Mouse (Mus musculus): ENCODE data around the gene Dctn2. TPM values are rescaled to one million over a fixed set of nuclear protein-coding genes. Genes with fewer than 3 reads are reported as not detected.

Dctn2 gene
- total RNA-seq, 2 experiments from 2014 or later, result 144 to 154 TPM

GRCm38 (mm10) chr10:127262548-127263398 is 3.4 kb upstream of the Dctn2 start, which contains the start of gene Kif5a:
Kif5a (minus strand) TSS chr10:127263348.
- DNase-seq, result no peak
- intact Hi-C loops (cut with DNase I), result loop anchor here (10.0 kb wide), 1 partner anchor 358 kb away; the partner anchor contains the start of gene Atp23

- DNase-seq, result no peak
- intact Hi-C loops (cut with DNase I), result loop anchor here (10.0 kb wide), 1 partner anchor 359 kb away; the partner anchor contains the start of gene Atp23
Observed at GRCm38 (mm10) chr10:127263631-127264030, 2.5 kb upstream of the Dctn2 start.

- no peak for DNase-seq
- intact Hi-C loops (cut with DNase I), result loop anchor here (10.0 kb wide), 1 partner anchor 360 kb away; the partner anchor contains the start of gene Atp23
Observed at GRCm38 (mm10) chr10:127264336-127264735, 1.8 kb upstream of the Dctn2 start.

GRCm38 (mm10) chr10:127264971-127265370 is 1.2 kb upstream of the Dctn2 start:
- intact Hi-C loops (cut with DNase I), result loop anchor here (10.0 kb wide), 1 partner anchor 360 kb away; the partner anchor contains the start of gene Atp23
- no peak for DNase-seq

- intact Hi-C loops (cut with DNase I), result loop anchor here (1.0 to 10.0 kb wide), 2 partner anchors 47 to 361 kb away; partner anchors contain the start of gene Atp23
- no peak for DNase-seq
Observed at GRCm38 (mm10) chr10:127265727-127266111, 449 bp upstream of the Dctn2 start.

GRCm38 (mm10) chr10:127267318-127267717 is 1.1 kb downstream of the Dctn2 start:
- no peak for DNase-seq
- intact Hi-C loops (cut with DNase I), result loop anchor here (10.0 kb wide), 1 partner anchor 363 kb away; the partner anchor contains the start of gene Atp23

- DNase-seq, result no peak
- intact Hi-C loops (cut with DNase I), result loop anchor here (1.0 to 10.0 kb wide), 2 partner anchors 19 to 364 kb away; partner anchors contain the start of gene Atp23
Observed at GRCm38 (mm10) chr10:127268401-127268800, 2.2 kb downstream of the Dctn2 start.

- no peak for DNase-seq
- intact Hi-C loops (cut with DNase I), result loop anchor here (10.0 kb wide), 1 partner anchor 364 kb away; the partner anchor contains the start of gene Atp23
Observed at GRCm38 (mm10) chr10:127269036-127269435, 2.9 kb downstream of the Dctn2 start.

- no peak for DNase-seq
- intact Hi-C loops (cut with DNase I), result loop anchor here (10.0 kb wide), 1 partner anchor 365 kb away; the partner anchor contains the start of gene Atp23
Observed at GRCm38 (mm10) chr10:127269884-127270283, 3.7 kb downstream of the Dctn2 start.

GRCm38 (mm10) chr10:127272371-127272770 is 6.2 kb downstream of the Dctn2 start:
- intact Hi-C loops (cut with DNase I), result no loop called here
- no peak for DNase-seq

- DNase-seq, result no peak
- intact Hi-C loops (cut with DNase I), result no loop called here
Observed at GRCm38 (mm10) chr10:127274261-127275022, 8.3 kb downstream of the Dctn2 start.

- intact Hi-C loops (cut with DNase I), result no loop called here
Observed at GRCm38 (mm10) chr10:127279730-127280129, 13.6 kb downstream of the Dctn2 start.

GRCm38 (mm10) chr10:127281316-127281715 is 15.1 kb downstream of the Dctn2 start:
- intact Hi-C loops (cut with DNase I), result no loop called here
- no peak for DNase-seq

More at GRCm38 (mm10) chr10:127279730-127280129, 13.6 kb downstream of the Dctn2 start:
- no peak for DNase-seq

GRCm38 (mm10) chr10:127282620-127283215 is 16.6 kb downstream of the Dctn2 start:
- intact Hi-C loops (cut with DNase I), result no loop called here
- no peak for DNase-seq

- no peak for DNase-seq
- intact Hi-C loops (cut with DNase I), result no loop called here
Observed at GRCm38 (mm10) chr10:127284105-127284622, 18.0 kb downstream of the Dctn2 start.

- intact Hi-C loops (cut with DNase I), result loop anchor here (5.0 kb wide), 1 partner anchor 382 kb away; the partner anchor contains the start of genes Nab2 and Nemp1
- no peak for DNase-seq
Observed at GRCm38 (mm10) chr10:127284724-127285500, 18.7 kb downstream of the Dctn2 start.

GRCm38 (mm10) chr10:127285644-127286043 is 19.5 kb downstream of the Dctn2 start:
- intact Hi-C loops (cut with DNase I), result loop anchor here (5.0 kb wide), 1 partner anchor 382 kb away; the partner anchor contains the start of genes Nab2 and Nemp1
- DNase-seq, result no peak

GRCm38 (mm10) chr10:127286194-127286593 is 20.0 kb downstream of the Dctn2 start:
- intact Hi-C loops (cut with DNase I), result loop anchor here (5.0 kb wide), 1 partner anchor 381 kb away; the partner anchor contains the start of genes Nab2 and Nemp1

GRCm38 (mm10) chr10:127286730-127287129 is 20.6 kb downstream of the Dctn2 start:
- intact Hi-C loops (cut with DNase I), result loop anchor here (1.0 to 5.0 kb wide), 2 partner anchors 18 to 381 kb away; partner anchors contain the start of genes Nab2 and Nemp1
- DNase-seq, result no peak

More at GRCm38 (mm10) chr10:127286194-127286593, 20.0 kb downstream of the Dctn2 start:
- no peak for DNase-seq
